Mouse (Mus musculus) C2C12 (cell line): Measurements from ENCODE around the gene Rps15.

Experiments
- CTCF ChIP-seq: IDR thresholded peaks from one replicate; pipeline ENCODE4 v1.5.1; 2011; ENCODE audit not compliant: control insufficient read depth, insufficient read depth, insufficient read length
- MAX ChIP-seq: IDR thresholded peaks from one replicate; pipeline ENCODE4 v1.6.1; 2011; ENCODE audit warnings: mild to moderate bottlenecking, control low read depth

- TF ChIP-seq CTCF (no peak), MAX (no peak)
These were observed 6.8 kb upstream of the Rps15 start for GRCm38 (mm10) chr10:80285222-80286070.
